Mouse (Mus musculus) lung, adult 2 months (tissue): ENCODE data around the gene Noa1.

Source experiments
- CTCF ChIP-seq: fragments of 200-500 bp; IDR thresholded peaks from 2 replicates; pipeline ENCODE4 v1.5.1; 2011; ENCODE audit warnings: mild to moderate bottlenecking, low read length, control low read depth; ENCODE audit not compliant: insufficient read depth
- POLR2A ChIP-seq: fragments of 200-500 bp; IDR thresholded peaks from 2 replicates; pipeline ENCODE4 v1.6.1; 2011; ENCODE audit warnings: low read depth, mild to moderate bottlenecking, control low read depth, low read length, borderline replicate concordance; ENCODE audit errors: extremely low read depth

GRCm38 (mm10) chr5:77257603-77258002 lies 52.3 kb downstream of the Noa1 start:
- no peak for TF ChIP-seq CTCF
- no peak for TF ChIP-seq POLR2A
